Mouse (Mus musculus) limb, embryonic 12.5 days (tissue): ENCODE measurements around the gene Eml6. TPM values are rescaled to one million over a fixed set of nuclear protein-coding genes. Genes with fewer than 3 reads are reported as not detected.

ENCODE experiments used
- ATAC-seq: fragments of 200-750 bp; cut with Nextera tagmentation; 2 replicates; pipeline ENCODE4 v1.8.0; 2017; ENCODE audit warnings: low read depth, moderate TSS enrichment; ENCODE audit not compliant: insufficient number of reproducible peaks, insufficient read depth, low FRiP score, low TSS enrichment
- H3K27ac ChIP-seq: fragments of 300-500 bp; sonication (generic); 2 replicates; pipeline ENCODE4 v1.5.1; 2016; ENCODE audit warnings: mild to moderate bottlenecking, moderate library complexity
- H3K27me3 ChIP-seq: fragments of 300-500 bp; sonication (generic); 2 replicates; pipeline ENCODE4 v1.6.1; 2016; ENCODE audit warnings: mild to moderate bottlenecking, moderate library complexity
- H3K36me3 ChIP-seq: fragments of 300-500 bp; sonication (generic); 2 replicates; pipeline ENCODE4 v1.6.1; 2016; ENCODE audit warnings: mild to moderate bottlenecking, moderate library complexity
- H3K4me1 ChIP-seq: fragments of 300-500 bp; sonication (generic); replicated peaks from 2 replicates; pipeline ENCODE4 v1.6.1; 2016
- H3K4me2 ChIP-seq: fragments of 300-500 bp; sonication (generic); 2 replicates; pipeline ENCODE4 v1.6.1; 2016; ENCODE audit warnings: mild to moderate bottlenecking, moderate library complexity
- H3K4me3 ChIP-seq: fragments of 300-500 bp; sonication (generic); replicated peaks from 2 replicates; pipeline ENCODE4 v1.5.1; 2016; ENCODE audit warnings: mild to moderate bottlenecking
- H3K9ac ChIP-seq: fragments of 300-500 bp; sonication (generic); replicated peaks from 2 replicates; pipeline ENCODE4 v1.6.1; 2016; ENCODE audit warnings: mild to moderate bottlenecking, moderate library complexity
- H3K9me3 ChIP-seq: fragments of 300-500 bp; sonication (generic); 2 replicates; pipeline ENCODE4 v1.6.1; 2016; ENCODE audit warnings: mild to moderate bottlenecking, moderate library complexity
- WGBS: fragments of 180-500 bp; shearing (Covaris S2); methylation state at CpG from one replicate; pipeline ENCODE4 v1.1.7; 2016; 5-methylcytosine and 5-hydroxymethylcytosine counted together
- polyA plus RNA-seq: library from polyadenylated mRNA; unstranded; fragments of >200 nt; fragmentation: Nextera tagmentation; extraction: Ambion mirVana; gene quantifications from 2 replicates; pipeline ENCODE4 v1.2.1, GENCODE M21; 2016

The Eml6 gene
- polyA plus RNA-seq, 1 experiment from 2014 or later, result 1.4 TPM

DNA sequence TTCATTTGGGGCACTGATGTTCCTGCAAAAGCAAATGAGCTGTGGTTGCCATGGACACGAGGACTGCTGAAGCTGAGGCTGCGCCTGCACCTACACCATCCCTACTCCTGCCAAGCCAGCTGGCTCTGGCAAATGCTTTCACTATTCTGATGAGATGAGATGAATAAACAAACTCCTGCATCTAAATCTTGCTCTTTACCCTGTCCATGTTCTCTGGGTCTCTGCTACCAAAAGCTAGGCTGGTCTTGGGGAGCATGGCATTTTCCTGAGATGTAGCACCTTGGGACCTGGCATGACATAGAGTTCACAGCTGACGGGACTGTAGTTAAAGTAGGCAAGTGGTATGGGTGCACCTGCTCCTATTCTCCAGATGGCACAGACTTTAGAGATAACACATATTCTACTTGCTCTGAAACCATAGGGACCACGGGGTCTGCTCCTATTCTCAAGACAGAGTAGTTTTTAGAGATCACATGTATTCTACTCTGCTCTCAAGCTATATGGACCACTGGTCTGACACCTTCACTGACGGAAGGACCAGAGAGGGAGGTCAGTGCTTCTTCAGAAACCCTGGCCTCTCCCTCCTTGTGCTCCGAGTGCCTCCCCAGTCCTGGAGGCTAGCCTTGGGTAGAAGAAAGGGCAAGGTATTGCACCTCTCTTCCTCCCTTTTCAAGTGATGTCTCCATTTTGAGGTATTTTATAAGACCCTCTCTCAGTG, 236.8 kb downstream of the Eml6 start:
- no peak for ATAC-seq
- no peak overlapping the region for H3K4me2 ChIP-seq
- no peaks in the 10 kb centered on the region for H3K9me3 ChIP-seq
- H3K27me3 ChIP-seq, result no peaks in the 10 kb centered on the region
- no peak overlapping the region for H3K4me3 ChIP-seq
- H3K36me3 ChIP-seq, result no peaks in the 10 kb centered on the region
- peaks cover 5% of the 10 kb centered on the region; the same call in 1 of the 2 replicates for H3K4me1 ChIP-seq
- 73% methylated on average over 6 of the region's 6 CpGs for WGBS
- no peak overlapping the region for H3K9ac ChIP-seq
- H3K27ac ChIP-seq, result no peak overlapping the region

DNA sequence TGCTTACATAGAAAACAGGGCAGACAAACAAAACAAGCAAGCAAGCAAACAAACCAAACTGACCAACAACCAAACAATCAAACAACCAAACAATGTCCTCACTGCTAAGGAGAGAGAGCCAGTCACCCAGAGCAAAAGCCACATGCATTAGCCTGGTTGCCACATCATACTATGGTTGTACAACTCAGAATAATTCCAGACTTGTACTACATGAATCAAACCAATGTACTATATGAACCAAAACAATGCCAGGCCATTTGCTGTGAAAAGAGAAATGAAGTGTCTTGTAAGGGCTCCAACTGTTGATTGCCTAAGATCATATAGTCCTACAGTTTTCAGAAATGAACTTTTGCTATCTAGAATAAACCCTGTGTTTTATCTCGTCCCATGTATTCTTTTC, 237.3 kb downstream of the Eml6 start:
- ATAC-seq, result no peak
- H3K27ac ChIP-seq, result no peak overlapping the region

DNA sequence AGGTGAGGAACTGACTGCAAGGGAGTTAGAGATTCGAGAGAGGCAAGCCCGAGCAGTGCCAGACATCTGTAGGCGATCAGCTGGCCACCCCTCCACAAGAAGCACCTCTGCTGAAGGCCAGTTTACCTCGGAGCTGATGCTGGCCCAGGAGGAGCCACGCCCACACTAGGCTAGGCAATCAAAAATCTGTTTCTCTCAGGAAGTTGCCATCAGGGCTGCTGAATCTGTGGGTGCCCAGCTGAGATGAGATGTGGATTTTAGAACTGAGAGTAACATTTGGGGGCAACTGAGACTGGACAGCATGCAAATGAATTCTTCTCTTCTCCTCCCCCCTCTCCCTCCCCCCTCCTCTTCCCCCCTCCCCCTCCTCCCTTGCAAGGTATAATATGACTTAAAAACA, 238.4 kb downstream of the Eml6 start:
- Histone ChIP-seq H3K9me3 (no peaks in the 10 kb centered on the region), H3K9ac (no peak overlapping the region), H3K27me3 (no peaks in the 10 kb centered on the region), H3K4me2 (0 out of 2 replicates have a peak overlapping the region, but pooled peaks have one; percentile 4), H3K27ac (no peak overlapping the region), H3K4me1 (peaks cover 4% of the 10 kb centered on the region; the same call in 1 of the 2 replicates), H3K36me3 (no peaks in the 10 kb centered on the region), H3K4me3 (no peak overlapping the region)
- WGBS, result 7% methylated on average over 5 of the region's 5 CpGs
- ATAC-seq, result no peak

More for the DNA sequence above, 237.3 kb downstream of the Eml6 start:
- Histone ChIP-seq H3K4me2 (no peak overlapping the region), H3K36me3 (no peaks in the 10 kb centered on the region), H3K4me1 (peaks cover 4% of the 10 kb centered on the region; the same call in 1 of the 2 replicates), H3K4me3 (no peak overlapping the region), H3K9ac (no peak overlapping the region), H3K9me3 (no peaks in the 10 kb centered on the region), H3K27me3 (no peaks in the 10 kb centered on the region)
- 82% methylated on average over 1 of the region's 1 CpGs for WGBS

DNA sequence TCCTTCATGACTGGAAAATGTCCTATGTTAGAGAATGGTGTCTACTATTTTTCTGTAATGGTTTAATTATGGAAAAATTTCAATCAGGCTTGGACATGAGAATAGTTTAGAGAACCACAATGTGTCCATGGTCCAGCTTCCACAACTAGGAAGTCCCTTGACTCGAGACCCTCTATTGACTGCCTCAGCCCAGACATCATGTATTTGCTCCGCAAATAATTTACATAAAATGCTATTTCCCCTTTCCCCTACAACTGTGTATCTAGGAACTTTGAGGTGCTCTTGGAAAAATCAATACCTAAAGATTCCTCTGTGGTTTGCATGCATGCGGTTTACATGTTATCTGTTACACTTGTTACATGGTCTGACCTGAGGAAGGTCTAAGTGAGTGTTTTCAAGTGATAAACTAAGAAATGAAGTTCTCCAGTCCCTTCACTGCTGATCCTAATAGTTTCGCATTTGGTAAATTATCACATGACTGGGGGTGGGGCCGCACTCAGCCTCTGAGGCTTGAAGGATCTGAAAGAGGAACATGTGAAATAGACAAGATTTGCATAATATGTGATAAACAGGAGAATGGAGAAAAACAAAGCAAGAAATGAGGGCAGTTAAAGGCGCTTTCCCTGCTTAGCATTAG, 239.1 kb downstream of the Eml6 start:
- 85% methylated on average over 6 of the region's 6 CpGs for WGBS
- ATAC-seq, result no peak
- Histone ChIP-seq H3K27ac (no peak overlapping the region), H3K4me3 (no peak overlapping the region), H3K9me3 (no peaks in the 10 kb centered on the region), H3K27me3 (no peaks in the 10 kb centered on the region), H3K36me3 (no peaks in the 10 kb centered on the region), H3K4me2 (no peak overlapping the region), H3K4me1 (peaks cover 4% of the 10 kb centered on the region; the same call in 1 of the 2 replicates), H3K9ac (no peak overlapping the region)

DNA sequence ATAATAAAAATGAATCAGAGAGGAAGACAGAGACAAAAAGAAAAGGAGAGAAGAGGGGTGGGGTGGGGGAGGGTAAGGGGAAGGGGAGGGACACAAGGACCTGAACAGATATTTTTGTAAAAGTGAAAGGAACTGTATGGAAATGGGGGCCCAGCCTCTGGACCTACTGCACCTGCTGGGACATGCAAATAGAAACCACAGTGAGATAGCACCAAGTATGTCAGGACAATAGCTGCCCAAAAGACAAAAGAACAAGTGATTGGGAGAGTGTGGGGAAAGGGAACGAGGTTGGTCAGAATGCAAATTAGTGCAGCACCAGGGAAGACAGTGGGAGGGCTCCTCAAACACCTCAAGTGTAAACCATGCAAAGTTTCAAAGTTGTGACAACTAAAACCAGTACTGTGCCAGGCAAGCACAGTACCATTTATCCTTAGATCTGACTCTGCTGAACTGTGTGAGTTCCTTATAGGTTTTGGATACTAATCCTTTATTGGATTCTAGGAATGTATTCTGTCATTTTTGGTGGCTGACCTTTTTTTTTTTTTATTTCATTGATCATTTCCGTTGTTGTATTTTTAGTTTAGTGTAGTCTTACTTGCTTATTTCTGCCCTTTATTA, 246.3 kb downstream of the Eml6 start:
- no peaks in the 10 kb centered on the region for H3K4me1 ChIP-seq
- no peak overlapping the region for H3K9ac ChIP-seq
- no peaks in the 10 kb centered on the region for H3K9me3 ChIP-seq
- no peaks in the 10 kb centered on the region for H3K27me3 ChIP-seq
- ATAC-seq, result no peak
- H3K27ac ChIP-seq, result no peak overlapping the region
- no peak overlapping the region for H3K4me3 ChIP-seq
- 42% methylated on average over 2 of the region's 2 CpGs for WGBS
- no peaks in the 10 kb centered on the region for H3K36me3 ChIP-seq
- H3K4me2 ChIP-seq, result no peak overlapping the region

DNA sequence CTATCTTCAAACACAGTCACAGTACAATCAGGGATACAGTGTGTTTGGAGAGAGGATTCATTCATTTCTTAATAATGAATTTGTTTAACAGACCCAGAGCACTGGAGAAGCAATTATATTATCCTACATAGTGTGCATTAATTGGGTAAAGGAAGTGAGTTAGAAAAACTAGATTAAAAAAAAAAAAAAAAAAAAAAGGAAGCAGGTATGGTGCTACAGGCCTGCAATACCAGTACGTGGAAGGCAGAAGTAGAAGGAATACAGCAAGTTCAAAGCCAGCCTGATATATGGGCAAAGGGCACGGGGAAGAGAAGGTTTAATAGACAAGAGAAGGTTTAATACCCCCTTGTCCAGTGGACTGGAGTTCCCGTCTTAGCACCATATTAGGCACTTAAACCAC, 246.9 kb downstream of the Eml6 start:
- Histone ChIP-seq H3K4me2 (no peak overlapping the region), H3K27ac (no peak overlapping the region), H3K4me1 (no peaks in the 10 kb centered on the region), H3K27me3 (no peaks in the 10 kb centered on the region), H3K4me3 (no peak overlapping the region), H3K36me3 (no peaks in the 10 kb centered on the region), H3K9ac (no peak overlapping the region), H3K9me3 (no peaks in the 10 kb centered on the region)
- ATAC-seq, result no peak
- WGBS, result 82% methylated on average over 3 of the region's 3 CpGs

DNA sequence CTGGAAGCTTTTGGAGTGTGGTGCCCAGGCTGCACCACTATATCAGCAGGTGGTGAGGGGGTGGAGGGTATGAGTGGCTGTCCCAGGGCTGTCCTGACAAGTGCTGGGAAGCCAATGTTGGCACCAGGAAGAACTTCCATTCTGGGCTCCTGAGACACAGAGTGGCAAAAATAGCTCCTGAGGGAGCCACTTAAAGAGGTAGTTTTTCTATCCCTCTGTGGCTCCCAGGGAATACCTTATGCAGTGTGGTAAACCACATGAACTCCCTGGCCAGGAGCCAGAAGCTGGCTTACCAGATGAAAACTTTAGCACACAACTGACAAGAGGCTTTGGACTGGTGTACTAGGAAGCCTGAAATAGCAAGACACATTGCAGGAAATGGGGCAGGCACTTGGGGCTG, 247.9 kb downstream of the Eml6 start:
- Histone ChIP-seq H3K4me3 (no peak overlapping the region), H3K9me3 (no peaks in the 10 kb centered on the region), H3K4me1 (no peaks in the 10 kb centered on the region), H3K9ac (no peak overlapping the region), H3K27me3 (no peaks in the 10 kb centered on the region), H3K36me3 (no peaks in the 10 kb centered on the region), H3K4me2 (no peak overlapping the region), H3K27ac (no peak overlapping the region)
- no peak for ATAC-seq

DNA sequence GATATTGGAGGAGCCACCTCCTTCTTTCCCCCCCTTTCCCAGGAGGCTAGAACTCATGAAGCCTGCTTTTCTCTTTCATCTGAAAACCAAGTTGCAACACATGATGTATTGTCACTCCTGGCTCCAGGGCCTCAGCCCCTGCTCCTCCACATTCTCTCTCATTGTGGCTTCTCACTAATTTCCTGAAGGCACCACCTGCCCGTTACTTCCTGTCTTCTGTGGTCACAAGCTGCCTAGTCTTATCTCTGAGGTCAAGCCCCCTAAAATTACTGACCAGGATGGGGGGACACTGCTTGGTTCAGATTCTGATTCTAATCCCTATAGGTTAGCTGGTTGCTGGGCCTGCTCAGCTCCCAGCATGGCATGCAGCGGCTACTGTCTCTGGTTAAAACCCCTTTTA, 251.1 kb downstream of the Eml6 start:
- no peak overlapping the region for H3K4me2 ChIP-seq
- H3K27ac ChIP-seq, result no peak overlapping the region
- H3K36me3 ChIP-seq, result no peaks in the 10 kb centered on the region
- ATAC-seq, result no peak
- no peak overlapping the region for H3K9ac ChIP-seq
- no peaks in the 10 kb centered on the region for H3K4me1 ChIP-seq
- WGBS, result 51% methylated on average over 2 of the region's 2 CpGs
- H3K4me3 ChIP-seq, result no peak overlapping the region
- no peaks in the 10 kb centered on the region for H3K9me3 ChIP-seq
- H3K27me3 ChIP-seq, result no peaks in the 10 kb centered on the region

DNA sequence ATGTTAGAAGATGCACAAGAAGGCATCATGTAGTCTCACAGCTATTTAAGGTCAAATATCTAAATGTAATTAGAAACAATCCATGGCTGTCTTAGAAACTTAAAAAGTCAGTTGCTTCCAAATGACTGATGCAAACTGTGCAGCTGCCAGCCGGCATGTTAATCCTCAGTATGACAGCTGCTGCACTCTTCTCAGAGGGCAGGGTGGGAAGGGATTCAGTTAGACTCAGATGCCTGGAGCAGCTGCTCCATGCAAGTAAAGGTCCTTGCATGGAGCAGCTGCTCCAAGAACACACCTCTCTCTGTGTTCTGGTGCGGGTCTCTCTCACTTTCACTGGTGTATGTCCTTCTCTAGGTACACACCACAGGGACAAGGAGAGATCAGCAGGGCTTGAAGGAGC, 251.5 kb downstream of the Eml6 start:
- Histone ChIP-seq H3K4me2 (no peak overlapping the region), H3K36me3 (no peaks in the 10 kb centered on the region), H3K9me3 (no peaks in the 10 kb centered on the region), H3K9ac (no peak overlapping the region), H3K27ac (no peak overlapping the region), H3K27me3 (no peaks in the 10 kb centered on the region), H3K4me3 (no peak overlapping the region), H3K4me1 (no peaks in the 10 kb centered on the region)
- ATAC-seq, result no peak; the same call in 1 of the 2 replicates
- 46% methylated on average over 2 of the region's 2 CpGs for WGBS

DNA sequence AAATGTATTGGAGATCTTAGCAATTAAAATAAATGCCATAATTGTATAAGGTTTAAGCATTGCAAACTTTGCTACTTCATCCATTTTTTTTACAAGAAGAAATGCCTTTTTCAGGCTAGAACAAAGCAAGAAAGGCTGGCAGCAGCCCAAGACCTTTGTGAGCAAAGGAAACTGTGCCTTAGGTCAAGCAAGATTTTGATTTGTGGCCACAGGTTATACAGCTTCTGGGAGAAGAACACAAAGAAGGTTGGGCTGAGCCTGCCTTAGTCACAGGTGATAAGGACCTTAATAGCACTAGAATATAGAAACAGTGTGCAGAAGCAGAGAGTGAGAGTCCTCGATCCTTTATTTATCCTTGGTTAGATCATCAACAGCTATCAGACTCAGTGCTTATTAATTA, 253.6 kb downstream of the Eml6 start:
- Histone ChIP-seq H3K9ac (no peak overlapping the region), H3K36me3 (no peaks in the 10 kb centered on the region), H3K27me3 (no peaks in the 10 kb centered on the region), H3K27ac (no peak overlapping the region), H3K4me3 (no peak overlapping the region), H3K4me2 (no peak overlapping the region), H3K9me3 (no peaks in the 10 kb centered on the region), H3K4me1 (no peaks in the 10 kb centered on the region)
- ATAC-seq, result no peak
- WGBS, result 83% methylated on average over 1 of the region's 1 CpGs

DNA sequence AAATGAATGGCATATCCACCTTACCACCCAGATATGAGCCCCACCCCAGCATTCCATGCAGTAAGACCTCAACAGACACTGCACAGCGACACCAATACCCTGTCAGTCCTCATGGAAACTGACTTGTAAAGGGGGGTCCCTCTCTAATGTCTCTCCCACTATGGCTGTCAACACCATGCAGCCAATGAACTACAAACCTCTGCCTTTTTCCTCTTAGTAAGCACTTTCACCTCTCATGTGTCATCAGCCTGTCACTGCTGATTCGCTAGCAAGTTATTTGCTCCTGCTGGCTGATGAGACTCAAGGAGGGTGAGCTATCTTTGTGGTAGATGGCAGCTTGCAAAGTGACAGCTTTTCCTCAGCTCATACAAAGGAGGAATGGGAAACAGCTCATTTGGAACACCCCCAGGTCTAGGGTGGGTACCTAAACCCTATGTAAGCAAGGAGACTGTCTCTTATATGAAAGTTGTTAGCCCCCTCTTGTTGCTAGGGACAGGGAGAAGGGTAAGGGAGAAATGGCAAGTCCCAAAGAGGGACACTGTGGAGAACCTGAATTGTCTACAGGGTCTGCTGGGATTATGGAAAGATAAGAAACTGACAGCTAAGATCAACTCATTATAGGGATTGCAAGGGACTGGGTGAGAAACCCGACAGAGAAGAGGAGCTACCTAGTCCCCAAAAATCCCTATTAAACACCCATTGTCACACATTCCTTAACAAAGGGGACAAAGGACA, 255.0 kb downstream of the Eml6 start:
- H3K4me3 ChIP-seq, result no peak overlapping the region
- H3K4me1 ChIP-seq, result no peaks in the 10 kb centered on the region
- no peak for ATAC-seq
- H3K9me3 ChIP-seq, result no peaks in the 10 kb centered on the region
- 88% methylated on average over 3 of the region's 3 CpGs for WGBS
- no peaks in the 10 kb centered on the region for H3K36me3 ChIP-seq
- no peak overlapping the region for H3K9ac ChIP-seq
- no peak overlapping the region for H3K27ac ChIP-seq
- H3K27me3 ChIP-seq, result no peaks in the 10 kb centered on the region
- no peak overlapping the region for H3K4me2 ChIP-seq
